ENCODE assay signal across 12 mouse cellular contexts in the genomic region with DNA sequence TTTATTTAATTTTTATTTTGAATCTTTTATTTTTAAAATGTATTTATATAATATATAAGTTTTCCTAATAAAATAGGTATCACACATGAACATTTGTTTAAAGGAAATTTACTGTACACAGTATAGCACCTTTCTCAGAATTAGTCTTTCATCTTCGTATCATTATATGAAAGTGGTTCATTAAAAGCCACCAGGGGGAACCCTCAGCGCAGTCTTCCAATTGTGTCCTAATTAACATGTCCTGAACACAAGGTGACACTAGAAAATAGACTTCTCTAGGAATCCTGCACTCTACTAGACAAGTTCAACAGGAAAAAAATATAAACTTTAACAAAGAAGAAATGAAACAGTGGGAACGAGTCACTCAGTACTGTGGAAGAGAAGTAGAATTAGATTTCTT. TPM values are rescaled to one million over a fixed set of nuclear protein-coding genes. Genes with fewer than 3 reads are reported as not detected.
DNase-seq lines count a peak whose midpoint lies in the region; ATAC-seq lines count a peak whose summit lies in the region.
"Had no signal": no experiment of that assay in that cellular context is flagged by ENCODE, and none has a peak within 500 bp of the region (broad histone marks: within the 10 kb centered on the region; RNA-seq: fewer than 3 reads in every experiment).

No protein-coding gene starts in this region.

- no peak overlapping the region for H3K4me2 ChIP-seq in midbrain, embryonic 11.5 days
- no peak overlapping the region for H3K4me2 ChIP-seq in forebrain, embryonic 11.5 days (ENCODE audit: low read depth, low read length, severe bottlenecking)
- H3K4me2 ChIP-seq: lung, embryonic 15.5 days had no signal

- no peaks in the 10 kb centered on the region for H3K9me3 ChIP-seq in midbrain, embryonic 11.5 days (ENCODE audit: control insufficient read depth, low read length)
- H3K9me3 ChIP-seq in midbrain, embryonic 10.5 days (replicated peaks), result no peaks in the 10 kb centered on the region
- no peaks in the 10 kb centered on the region for H3K9me3 ChIP-seq in forebrain, embryonic 11.5 days (ENCODE audit: control insufficient read depth, low read length)
- H3K9me3 ChIP-seq: lung, embryonic 15.5 days had no signal

- no peaks in the 10 kb centered on the region for H3K27me3 ChIP-seq in midbrain, embryonic 11.5 days (ENCODE audit: control insufficient read depth, insufficient read depth, low read length)
- H3K27me3 ChIP-seq in midbrain, embryonic 10.5 days (ENCODE audit: low read depth, poor library complexity, severe bottlenecking), result no peaks in the 10 kb centered on the region
- H3K27me3 ChIP-seq in forebrain, embryonic 11.5 days (ENCODE audit: control insufficient read depth, insufficient read depth, low read length), result no peaks in the 10 kb centered on the region
- H3K27me3 ChIP-seq: lung, embryonic 15.5 days had no signal

- H3K27ac ChIP-seq in midbrain, embryonic 11.5 days (ENCODE audit: low read depth, low read length), result no peak overlapping the region
- no peak overlapping the region for H3K27ac ChIP-seq in midbrain, embryonic 10.5 days (replicated peaks)
- no peak overlapping the region for H3K27ac ChIP-seq in forebrain, embryonic 11.5 days (ENCODE audit: low read depth, low read length)
- H3K27ac ChIP-seq: lung, embryonic 15.5 days had no signal

- 84% methylated on average over 3 of the region's 3 CpGs for WGBS in midbrain, embryonic 11.5 days
- 80% methylated on average over 3 of the region's 3 CpGs for WGBS in midbrain, embryonic 10.5 days
- 71% methylated on average over 3 of the region's 3 CpGs for whole genome bisulfite sequencing in forebrain, embryonic 11.5 days

- H3K36me3 ChIP-seq in midbrain, embryonic 11.5 days (ENCODE audit: control insufficient read depth, insufficient read depth, low read length), result no peaks in the 10 kb centered on the region
- H3K36me3 ChIP-seq in midbrain, embryonic 10.5 days, result no peaks in the 10 kb centered on the region
- H3K36me3 ChIP-seq in forebrain, embryonic 11.5 days (ENCODE audit: control insufficient read depth, insufficient read depth, low read length), result no peaks in the 10 kb centered on the region
- H3K36me3 ChIP-seq: lung, embryonic 15.5 days had no signal

- DNase-seq in adrenal gland, postnatal 14 days, result peak; percentile 15
- DNase-seq in adrenal gland, postnatal 4 days (ENCODE audit: low spot score in 2 of 2), result no peak
- DNase-seq in midbrain, embryonic 11.5 days (ENCODE audit: low spot score, missing footprints), result no peak
- no peak for DNase-seq in midbrain, embryonic 10.5 days (ENCODE audit: low spot score)
- peak; percentile 62 for DNase-seq in kidney, adult 9 months
- DNase-seq in thymus, postnatal 0 days (ENCODE audit: low spot score), result peak; percentile 33
- no peak for DNase-seq in gastrocnemius, adult 18-20 months (ENCODE audit: low spot score)
- DNase-seq in forebrain, embryonic 11.5 days (ENCODE audit: low spot score), result no peak
- DNase-seq: cerebellum, postnatal 36 days had no signal

- H3K9ac ChIP-seq in midbrain, embryonic 11.5 days (ENCODE audit: low read length), result no peak overlapping the region
- no peak overlapping the region for H3K9ac ChIP-seq in forebrain, embryonic 11.5 days (ENCODE audit: low read length)
- H3K9ac ChIP-seq: lung, embryonic 15.5 days had no signal

- no peaks in the 10 kb centered on the region for H3K4me1 ChIP-seq in midbrain, embryonic 11.5 days (ENCODE audit: control insufficient read depth, insufficient read depth, low read length)
- no peaks in the 10 kb centered on the region for H3K4me1 ChIP-seq in midbrain, embryonic 10.5 days
- H3K4me1 ChIP-seq in forebrain, embryonic 11.5 days (replicated peaks; ENCODE audit: control insufficient read depth, insufficient read depth, low read length), result no peaks in the 10 kb centered on the region
- H3K4me1 ChIP-seq: lung, embryonic 15.5 days had no signal

- H3K4me3 ChIP-seq in midbrain, embryonic 11.5 days (ENCODE audit: low read depth, low read length), result no peak overlapping the region
- no peak overlapping the region for H3K4me3 ChIP-seq in midbrain, embryonic 10.5 days
- no peak overlapping the region for H3K4me3 ChIP-seq in forebrain, embryonic 11.5 days (ENCODE audit: low read depth, low read length)
- H3K4me3 ChIP-seq: lung, embryonic 15.5 days had no signal

- ATAC-seq in midbrain, embryonic 11.5 days (ENCODE audit: low FRiP score), result 0 out of 2 replicates have a peak, but pooled peaks have one; percentile 33
- ATAC-seq in forebrain, embryonic 11.5 days (replicated peaks; ENCODE audit: low FRiP score), result no peak

RNA-seq across cellular contexts. Expression of a gene that starts 38.9 kb away (rescaled TPM):
- not detected in 2 replicates for total RNA-seq in adrenal gland, postnatal 14 days (2021)
- total RNA-seq in adrenal gland, postnatal 4 days (2021), result not detected
- 0.05 TPM in 1 of 2 replicates, not detected in the other for polyA plus RNA-seq in midbrain, embryonic 11.5 days (2014; fragmentation: Nextera tagmentation; extraction: Ambion mirVana)
- polyA plus RNA-seq in midbrain, embryonic 10.5 days (2016; fragmentation: Nextera tagmentation; extraction: Ambion mirVana), result 0.05 TPM in 1 of 2 replicates, not detected in the other
- polyA plus RNA-seq in thymus, postnatal 0 days (2015; fragmentation: Nextera tagmentation; extraction: Ambion mirVana), result not detected in 2 replicates
- total RNA-seq in gastrocnemius, adult 18-20 months (2021), result not detected
- polyA plus RNA-seq in forebrain, embryonic 11.5 days (2014; fragmentation: Nextera tagmentation; extraction: Ambion mirVana), result not detected in 2 replicates
- total RNA-seq: heart, postnatal 14 days had no signal
- polyA plus RNA-seq: C2C12; lung, embryonic 15.5 days had no signal

Comparison
In these comparisons a context has a peak if more than half of its experiments do, and no peak if none do; other contexts are left out.
1. DNase-seq: peak in adrenal gland, postnatal 14 days (single experiment), kidney, adult 9 months (single experiment) and thymus, postnatal 0 days (single experiment); none in adrenal gland, postnatal 4 days (0 of 2), midbrain, embryonic 11.5 days (single experiment), midbrain, embryonic 10.5 days (single experiment), gastrocnemius, adult 18-20 months (single experiment) and forebrain, embryonic 11.5 days (single experiment).